Mouse (Mus musculus): ENCODE data around the gene Tbc1d10a. TPM values are rescaled to one million over a fixed set of nuclear protein-coding genes. Genes with fewer than 3 reads are reported as not detected.

Tbc1d10a gene
- total and polyA plus RNA-seq, 3 experiments: 23.0 to 27.4 TPM; not detected in 1

- TF ChIP-seq BHLHE40 (IDR thresholded peaks at IDR 0.05; ENCODE audit: borderline replicate concordance, low read depth, low read length): no peak; the same call in 1 of the 2 replicates
- no peak for TF ChIP-seq ZKSCAN1 (IDR thresholded peaks at IDR 0.05; ENCODE audit: low read depth, low read length)
- no peak for TF ChIP-seq RAD21 (IDR thresholded peaks at IDR 0.05; ENCODE audit: low read depth, low read length)
- TF ChIP-seq ETS1 (IDR thresholded peaks at IDR 0.05; ENCODE audit: low read depth, low read length): peak; percentile 77
- TF ChIP-seq MAFK (IDR thresholded peaks at IDR 0.05; ENCODE audit: borderline replicate concordance, low read depth, low read length): no peak; the same call in 1 of the 2 replicates
- peak; percentile 82 for TF ChIP-seq RCOR1 (IDR thresholded peaks at IDR 0.05; ENCODE audit: low read depth, low read length)
- TF ChIP-seq TAL1 (IDR thresholded peaks at IDR 0.05; ENCODE audit: low read length): peak; percentile 61
- TF ChIP-seq ZNF384 (IDR thresholded peaks at IDR 0.05; ENCODE audit: low read depth, low read length): no peak
- peak; percentile 34 to 88; a peak in 3 of 4 replicates for TF ChIP-seq POLR2A (IDR thresholded peaks at IDR 0.05; ENCODE audit: control insufficient read depth in 1 of 2, insufficient read depth in 1 of 2, low read depth in 1 of 2, low read length in 2 of 2, poor library complexity in 1 of 2)
- TF ChIP-seq HCFC1 (IDR thresholded peaks at IDR 0.05; ENCODE audit: low read depth, low read length): peak; percentile 75
- peak; percentile 13; the same call in 1 of the 2 replicates for TF ChIP-seq MYC (IDR thresholded peaks at IDR 0.05; ENCODE audit: low read depth, low read length)
- no peak for TF ChIP-seq GABPA (IDR thresholded peaks at IDR 0.05; ENCODE audit: low read depth, low read length)
- TF ChIP-seq MEF2A (IDR thresholded peaks at IDR 0.05; ENCODE audit: extremely low read depth, insufficient replicate concordance, low read depth, low read length, poor library complexity, severe bottlenecking): no peak
- TF ChIP-seq MXI1 (IDR thresholded peaks at IDR 0.05; ENCODE audit: low read depth, low read length): no peak; the same call in none of the 2 replicates
- no peak for TF ChIP-seq USF1 (IDR thresholded peaks at IDR 0.05; ENCODE audit: low read depth, low read length)
- no peak for TF ChIP-seq NRF1 (IDR thresholded peaks at IDR 0.05; ENCODE audit: insufficient read depth, low read depth, low read length, poor library complexity, severe bottlenecking)
- TF ChIP-seq CTCF (IDR thresholded peaks at IDR 0.05 in 2 of 3, conservative IDR thresholded peaks at IDR 0.05 in 1 of 3; ENCODE audit: control insufficient read depth in 1 of 3, insufficient read depth in 1 of 3, low read depth in 2 of 3, low read length in 3 of 3, poor library complexity in 1 of 3, severe bottlenecking in 1 of 3): no peak
- 0 out of 2 replicates have a peak, but pooled peaks have one; percentile 33 for TF ChIP-seq MAZ (IDR thresholded peaks at IDR 0.05; ENCODE audit: low read depth, low read length)
- TF ChIP-seq ELF1 (IDR thresholded peaks at IDR 0.05; ENCODE audit: low read depth, low read length): peak; percentile 80
These were observed 49.3 kb downstream of the Tbc1d10a start, which contains the start of gene Osm (continued) for GRCm38 (mm10) chr11:4235665-4236545.

DNA sequence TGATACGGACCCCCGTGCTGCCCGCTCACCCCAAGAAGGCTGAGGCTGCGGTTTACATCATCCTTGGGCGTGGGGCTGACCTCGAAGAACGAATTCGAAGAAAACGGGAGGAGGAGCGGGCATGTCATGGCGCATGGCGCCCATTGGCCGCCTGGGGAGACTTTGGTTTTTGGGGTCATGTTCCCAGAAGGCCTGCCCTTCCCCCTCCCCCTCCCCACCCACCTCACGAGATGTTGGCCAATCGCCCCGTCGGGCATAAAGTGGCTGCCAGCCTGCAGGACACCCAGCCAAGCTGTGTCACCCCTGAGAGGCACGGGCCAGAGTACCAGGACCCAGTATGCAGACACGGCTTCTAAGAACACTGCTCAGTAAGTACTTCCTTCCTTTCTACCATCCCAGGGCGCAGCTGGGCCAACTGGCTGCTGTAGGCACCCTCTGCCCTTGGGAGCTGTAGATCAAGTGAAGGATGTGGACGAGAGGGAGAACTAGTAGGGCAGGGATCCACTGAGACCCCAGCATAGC lies 50.0 kb downstream of the Tbc1d10a start:
- peak overlapping the region; percentile 82 to 97 for H3K4me3 ChIP-seq (ENCODE audit: control insufficient read depth in 1 of 2, insufficient read depth in 1 of 2, low read depth in 2 of 2, low read length in 2 of 2)
- peaks cover 0 to 22% of the 10 kb centered on the region in 2 experiments; a peak in 2 of 4 replicates for H3K4me1 ChIP-seq (ENCODE audit: control insufficient read depth in 1 of 2, insufficient read depth in 2 of 2, low read length in 2 of 2)
- DNase-seq (ENCODE audit: low read depth, low spot score): peak; percentile 89
- H3K79me2 ChIP-seq (ENCODE audit: control insufficient read depth, insufficient read depth, low read length, poor library complexity): peaks cover 24% of the 10 kb centered on the region
- no peaks in the 10 kb centered on the region for H3K27me3 ChIP-seq (ENCODE audit: control insufficient read depth in 1 of 2, insufficient read depth in 2 of 2, low read length in 2 of 2)
- no peaks in the 10 kb centered on the region for H3K9me3 ChIP-seq (replicated peaks; ENCODE audit: insufficient read depth, low read length)
- peak overlapping the region; percentile 91 for H3K9ac ChIP-seq (ENCODE audit: control insufficient read depth, low read depth, low read length, poor library complexity, severe bottlenecking)
- H3K27ac ChIP-seq (ENCODE audit: control insufficient read depth, low read depth, low read length): peak overlapping the region; percentile 95
- H3K36me3 ChIP-seq (ENCODE audit: control insufficient read depth in 1 of 2, insufficient read depth in 2 of 2, low read length in 2 of 2): peaks cover 0 to 6% of the 10 kb centered on the region in 2 experiments; a peak in 2 of 4 replicates
- no peak for TF ChIP-seq ZMIZ1 (IDR thresholded peaks at IDR 0.05; ENCODE audit: low read depth, low read length)
- no peak for TF ChIP-seq HCFC1 (IDR thresholded peaks at IDR 0.05; ENCODE audit: low read depth, low read length)
- TF ChIP-seq MAFK (IDR thresholded peaks at IDR 0.05; ENCODE audit: borderline replicate concordance, low read depth, low read length): no peak
- peak; percentile 77 for TF ChIP-seq MYC (IDR thresholded peaks at IDR 0.05; ENCODE audit: low read depth, low read length)
- no peak for TF ChIP-seq ETS1 (IDR thresholded peaks at IDR 0.05; ENCODE audit: low read depth, low read length)
- peak; percentile 76 for TF ChIP-seq BHLHE40 (IDR thresholded peaks at IDR 0.05; ENCODE audit: borderline replicate concordance, low read depth, low read length)
- TF ChIP-seq USF1 (IDR thresholded peaks at IDR 0.05; ENCODE audit: low read depth, low read length): no peak
- TF ChIP-seq ZKSCAN1 (IDR thresholded peaks at IDR 0.05; ENCODE audit: low read depth, low read length): no peak
- no peak for TF ChIP-seq CHD2 (IDR thresholded peaks at IDR 0.05; ENCODE audit: low read length)
- TF ChIP-seq MYB (IDR thresholded peaks at IDR 0.05; ENCODE audit: low read depth, low read length): no peak
- no peak; the same call in 1 of the 2 replicates for TF ChIP-seq KAT2A (conservative IDR thresholded peaks at IDR 0.05; ENCODE audit: low read depth, low read length)
- no peak; the same call in none of the 2 replicates for TF ChIP-seq SIN3A (IDR thresholded peaks at IDR 0.05; ENCODE audit: low read length)
- TF ChIP-seq E2F4 (IDR thresholded peaks at IDR 0.05; ENCODE audit: borderline replicate concordance, low read depth, low read length): no peak
- TF ChIP-seq GATA1 (IDR thresholded peaks at IDR 0.05; ENCODE audit: low read depth, low read length): no peak
- TF ChIP-seq MEF2A (IDR thresholded peaks at IDR 0.05; ENCODE audit: extremely low read depth, insufficient replicate concordance, low read depth, low read length, poor library complexity, severe bottlenecking): no peak
- no peak for TF ChIP-seq JUND (IDR thresholded peaks at IDR 0.05; ENCODE audit: low read depth, low read length)
- TF ChIP-seq ELF1 (IDR thresholded peaks at IDR 0.05; ENCODE audit: low read depth, low read length): no peak
- no peak for TF ChIP-seq SMC3 (IDR thresholded peaks at IDR 0.05; ENCODE audit: low read depth, low read length)
- peak; percentile 70; the same call in 1 of the 2 replicates for TF ChIP-seq MAZ (IDR thresholded peaks at IDR 0.05; ENCODE audit: low read depth, low read length)
- TF ChIP-seq TAL1 (IDR thresholded peaks at IDR 0.05; ENCODE audit: low read length): no peak
- no peak for TF ChIP-seq RAD21 (IDR thresholded peaks at IDR 0.05; ENCODE audit: low read depth, low read length)
- no peak for TF ChIP-seq USF2 (IDR thresholded peaks at IDR 0.05; ENCODE audit: borderline replicate concordance in 1 of 2, insufficient read depth in 1 of 2, low read depth in 1 of 2, low read length in 2 of 2)
